Mouse (Mus musculus): ENCODE results near the gene Ugt1a2. TPM values are rescaled to one million over a fixed set of nuclear protein-coding genes. Genes with fewer than 3 reads are reported as not detected.

The Ugt1a2 gene
- total RNA-seq, 1 experiment = not detected

DNA sequence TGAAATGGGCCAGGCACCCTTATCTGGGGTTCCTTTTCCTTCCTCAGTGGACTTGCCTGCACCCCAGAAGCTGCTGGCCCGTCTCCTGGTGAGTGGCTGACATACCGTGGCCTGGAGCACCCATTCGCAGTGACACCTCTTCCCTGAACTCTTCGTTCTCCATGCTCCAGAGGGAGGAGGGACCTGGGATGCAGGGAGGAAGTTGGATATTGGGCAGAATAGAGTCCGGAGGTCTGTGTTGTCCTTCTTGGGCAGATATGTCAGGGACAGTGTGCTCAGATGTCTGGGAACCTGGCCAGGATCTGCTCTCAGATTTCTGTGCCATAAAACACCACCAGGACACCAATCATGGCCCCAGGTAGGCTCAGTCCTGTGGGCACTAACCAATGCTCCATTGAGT, 39.7 kb downstream of the Ugt1a2 start:
- no peak for DNase-seq (ENCODE audit: low read depth, low spot score)
- in situ Hi-C loops (cut with MboI; ENCODE audit: low sequenced_read_pairs in 2 of 2, unreplicated experiment in 2 of 2) = no loop called here
- TF ChIP-seq HCFC1 (IDR thresholded peaks at IDR 0.05; ENCODE audit: borderline replicate concordance, insufficient read depth, low read length) (no peak), CHD2 (IDR thresholded peaks at IDR 0.05; ENCODE audit: low read depth, low read length) (no peak), MAFK (IDR thresholded peaks at IDR 0.05; ENCODE audit: insufficient read depth, low read depth, low read length) (no peak), ZC3H11A (IDR thresholded peaks at IDR 0.05; ENCODE audit: borderline replicate concordance, low read depth, low read length) (no peak), ZNF384 (IDR thresholded peaks at IDR 0.05; ENCODE audit: low read depth, low read length) (no peak)
- Histone ChIP-seq H3K9ac (ENCODE audit: insufficient read depth, low read depth, low read length, poor library complexity, severe bottlenecking) (no peak overlapping the region), H3K4me1 (ENCODE audit: control insufficient read depth in 2 of 2, insufficient read depth in 2 of 2, low read length in 2 of 2, poor library complexity in 1 of 2) (no peaks in the 10 kb centered on the region), H3K27ac (ENCODE audit: insufficient read depth, low read depth, low read length, poor library complexity, severe bottlenecking) (no peak overlapping the region), H3K4me3 (ENCODE audit: insufficient read depth in 1 of 2, low read depth in 1 of 2, low read length in 2 of 2, poor library complexity in 1 of 2, severe bottlenecking in 1 of 2) (no peak overlapping the region), H3K9me3 (ENCODE audit: control insufficient read depth, insufficient read depth, low read depth, low read length) (no peaks in the 10 kb centered on the region), H3K36me3 (ENCODE audit: control insufficient read depth, insufficient read depth, low read length, poor library complexity, severe bottlenecking) (no peaks in the 10 kb centered on the region)

- no peak overlapping the region for H3K27ac ChIP-seq (ENCODE audit: insufficient read depth, low read depth, low read length, poor library complexity, severe bottlenecking)
- no peaks in the 10 kb centered on the region for H3K4me1 ChIP-seq (ENCODE audit: control insufficient read depth in 2 of 2, insufficient read depth in 2 of 2, low read length in 2 of 2, poor library complexity in 1 of 2)
- DNase-seq (ENCODE audit: low read depth, low spot score) = no peak
- no peak overlapping the region for H3K9ac ChIP-seq (ENCODE audit: insufficient read depth, low read depth, low read length, poor library complexity, severe bottlenecking)
- no peak for TF ChIP-seq CHD2 (IDR thresholded peaks at IDR 0.05; ENCODE audit: low read depth, low read length)
- no peak for TF ChIP-seq ZC3H11A (IDR thresholded peaks at IDR 0.05; ENCODE audit: borderline replicate concordance, low read depth, low read length)
- no peak for TF ChIP-seq HCFC1 (IDR thresholded peaks at IDR 0.05; ENCODE audit: borderline replicate concordance, insufficient read depth, low read length)
- no peak for TF ChIP-seq ZNF384 (IDR thresholded peaks at IDR 0.05; ENCODE audit: low read depth, low read length)
- no peak for TF ChIP-seq MAFK (IDR thresholded peaks at IDR 0.05; ENCODE audit: insufficient read depth, low read depth, low read length)
- in situ Hi-C loops (cut with MboI; ENCODE audit: low sequenced_read_pairs in 2 of 2, unreplicated experiment in 2 of 2) = no loop called here
- no peaks in the 10 kb centered on the region for H3K9me3 ChIP-seq (ENCODE audit: control insufficient read depth, insufficient read depth, low read depth, low read length)
- H3K4me3 ChIP-seq (ENCODE audit: insufficient read depth in 1 of 2, low read depth in 1 of 2, low read length in 2 of 2, poor library complexity in 1 of 2, severe bottlenecking in 1 of 2) = no peak overlapping the region
- H3K36me3 ChIP-seq (ENCODE audit: control insufficient read depth, insufficient read depth, low read length, poor library complexity, severe bottlenecking) = no peaks in the 10 kb centered on the region
These were observed 40.2 kb downstream of the Ugt1a2 start for GRCm38 (mm10) chr1:88240579-88240978.

DNA sequence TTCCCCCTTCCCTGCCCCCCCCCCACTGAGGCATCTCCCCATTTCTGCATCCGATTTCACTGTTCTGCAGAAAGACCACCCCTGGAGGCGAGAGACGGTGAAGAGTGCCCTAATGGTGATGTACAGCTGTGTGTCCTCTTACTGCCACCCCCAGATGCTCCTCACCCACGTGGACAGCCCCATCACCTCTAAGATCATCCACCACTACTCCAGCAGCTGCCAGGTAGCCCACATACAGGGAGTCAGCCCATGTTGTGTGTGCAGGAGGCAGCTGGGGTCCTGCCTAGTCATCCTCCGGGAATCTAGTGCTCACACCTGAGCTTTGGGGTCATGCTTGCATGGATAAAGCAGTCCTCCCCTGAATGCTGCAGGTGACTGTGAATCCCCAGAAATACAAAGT, 43.5 kb downstream of the Ugt1a2 start:
- no peak for TF ChIP-seq CHD2 (IDR thresholded peaks at IDR 0.05; ENCODE audit: low read depth, low read length)
- no peak for TF ChIP-seq ZC3H11A (IDR thresholded peaks at IDR 0.05; ENCODE audit: borderline replicate concordance, low read depth, low read length)
- no peak for TF ChIP-seq HCFC1 (IDR thresholded peaks at IDR 0.05; ENCODE audit: borderline replicate concordance, insufficient read depth, low read length)
- TF ChIP-seq MAFK (IDR thresholded peaks at IDR 0.05; ENCODE audit: insufficient read depth, low read depth, low read length) = no peak
- TF ChIP-seq ZNF384 (IDR thresholded peaks at IDR 0.05; ENCODE audit: low read depth, low read length) = no peak
- H3K4me1 ChIP-seq (ENCODE audit: control insufficient read depth in 2 of 2, insufficient read depth in 2 of 2, low read length in 2 of 2, poor library complexity in 1 of 2) = no peaks in the 10 kb centered on the region
- no peak overlapping the region for H3K27ac ChIP-seq (ENCODE audit: insufficient read depth, low read depth, low read length, poor library complexity, severe bottlenecking)
- no peak for DNase-seq (ENCODE audit: low read depth, low spot score)
- in situ Hi-C loops (cut with MboI; ENCODE audit: low sequenced_read_pairs in 2 of 2, unreplicated experiment in 2 of 2) = no loop called here
- no peak overlapping the region for H3K9ac ChIP-seq (ENCODE audit: insufficient read depth, low read depth, low read length, poor library complexity, severe bottlenecking)
- no peaks in the 10 kb centered on the region for H3K9me3 ChIP-seq (ENCODE audit: control insufficient read depth, insufficient read depth, low read depth, low read length)
- no peaks in the 10 kb centered on the region for H3K36me3 ChIP-seq (ENCODE audit: control insufficient read depth, insufficient read depth, low read length, poor library complexity, severe bottlenecking)
- H3K4me3 ChIP-seq (ENCODE audit: insufficient read depth in 1 of 2, low read depth in 1 of 2, low read length in 2 of 2, poor library complexity in 1 of 2, severe bottlenecking in 1 of 2) = no peak overlapping the region

DNA sequence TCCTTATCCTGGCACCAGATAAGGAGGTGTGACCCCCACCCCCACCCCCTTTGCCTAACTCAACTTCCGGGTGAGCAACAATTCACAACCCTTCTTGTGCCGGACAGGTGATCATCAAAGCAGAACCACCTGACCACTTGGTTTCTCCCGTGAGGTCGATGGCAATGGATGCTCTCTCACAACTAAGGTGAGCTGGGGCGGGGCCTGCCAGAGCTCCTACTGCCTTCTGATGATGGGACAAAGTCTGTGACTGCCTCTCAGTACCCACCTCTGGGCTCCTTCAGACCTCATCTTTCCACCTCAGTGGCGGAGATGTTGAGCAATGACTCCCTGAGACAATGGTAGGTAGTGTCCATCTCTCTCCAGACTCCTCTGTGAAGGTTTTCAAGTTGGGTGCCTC, 45.5 kb downstream of the Ugt1a2 start:
- no peak overlapping the region for H3K27ac ChIP-seq (ENCODE audit: insufficient read depth, low read depth, low read length, poor library complexity, severe bottlenecking)
- no peaks in the 10 kb centered on the region for H3K9me3 ChIP-seq (ENCODE audit: control insufficient read depth, insufficient read depth, low read depth, low read length)
- DNase-seq (ENCODE audit: low read depth, low spot score) = no peak
- no peaks in the 10 kb centered on the region for H3K4me1 ChIP-seq (ENCODE audit: control insufficient read depth in 2 of 2, insufficient read depth in 2 of 2, low read length in 2 of 2, poor library complexity in 1 of 2)
- in situ Hi-C loops (cut with MboI; ENCODE audit: low sequenced_read_pairs in 2 of 2, unreplicated experiment in 2 of 2) = no loop called here
- H3K9ac ChIP-seq (ENCODE audit: insufficient read depth, low read depth, low read length, poor library complexity, severe bottlenecking) = no peak overlapping the region
- no peaks in the 10 kb centered on the region for H3K36me3 ChIP-seq (ENCODE audit: control insufficient read depth, insufficient read depth, low read length, poor library complexity, severe bottlenecking)
- no peak for TF ChIP-seq ZNF384 (IDR thresholded peaks at IDR 0.05; ENCODE audit: low read depth, low read length)
- TF ChIP-seq HCFC1 (IDR thresholded peaks at IDR 0.05; ENCODE audit: borderline replicate concordance, insufficient read depth, low read length) = no peak
- TF ChIP-seq MAFK (IDR thresholded peaks at IDR 0.05; ENCODE audit: insufficient read depth, low read depth, low read length) = no peak
- no peak for TF ChIP-seq CHD2 (IDR thresholded peaks at IDR 0.05; ENCODE audit: low read depth, low read length)
- TF ChIP-seq ZC3H11A (IDR thresholded peaks at IDR 0.05; ENCODE audit: borderline replicate concordance, low read depth, low read length) = no peak
- H3K4me3 ChIP-seq (ENCODE audit: insufficient read depth in 1 of 2, low read depth in 1 of 2, low read length in 2 of 2, poor library complexity in 1 of 2, severe bottlenecking in 1 of 2) = no peak overlapping the region

DNA sequence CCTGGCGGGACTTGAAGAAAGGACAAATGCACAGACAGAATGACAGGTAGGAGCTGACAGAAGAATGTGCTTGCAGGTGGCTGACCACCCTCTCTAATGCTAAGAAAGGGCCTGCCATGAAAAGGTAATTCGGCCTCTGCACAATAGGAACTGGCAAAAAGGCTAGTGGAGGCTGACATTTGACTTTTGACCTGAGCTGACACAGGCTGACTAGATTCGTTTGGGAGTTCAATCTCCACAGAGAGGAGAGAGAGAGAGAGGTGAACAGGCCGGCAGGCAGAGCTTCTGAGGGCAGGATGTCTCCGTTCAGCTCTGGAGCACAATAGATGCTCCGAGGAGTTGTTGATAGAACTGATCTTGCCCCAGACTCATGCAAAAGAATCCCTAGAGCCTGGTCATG, 46.0 kb downstream of the Ugt1a2 start:
- Histone ChIP-seq H3K4me3 (ENCODE audit: insufficient read depth in 1 of 2, low read depth in 1 of 2, low read length in 2 of 2, poor library complexity in 1 of 2, severe bottlenecking in 1 of 2) (no peak overlapping the region), H3K36me3 (ENCODE audit: control insufficient read depth, insufficient read depth, low read length, poor library complexity, severe bottlenecking) (no peaks in the 10 kb centered on the region), H3K9ac (ENCODE audit: insufficient read depth, low read depth, low read length, poor library complexity, severe bottlenecking) (no peak overlapping the region), H3K9me3 (ENCODE audit: control insufficient read depth, insufficient read depth, low read depth, low read length) (no peaks in the 10 kb centered on the region), H3K27ac (ENCODE audit: insufficient read depth, low read depth, low read length, poor library complexity, severe bottlenecking) (no peak overlapping the region), H3K4me1 (ENCODE audit: control insufficient read depth in 2 of 2, insufficient read depth in 2 of 2, low read length in 2 of 2, poor library complexity in 1 of 2) (no peaks in the 10 kb centered on the region)
- TF ChIP-seq MAFK (IDR thresholded peaks at IDR 0.05; ENCODE audit: insufficient read depth, low read depth, low read length) = no peak
- DNase-seq (ENCODE audit: low read depth, low spot score) = no peak
- in situ Hi-C loops (cut with MboI; ENCODE audit: low sequenced_read_pairs in 2 of 2, unreplicated experiment in 2 of 2) = no loop called here

Measured in ES-E14 (cell line).